Mouse (Mus musculus) MEL (cell line): ENCODE results near the gene Anln.

Source experiments
- BHLHE40 ChIP-seq: IDR thresholded peaks from 2 replicates; pipeline ENCODE4 v1.6.1; 2012; ENCODE audit warnings: low read depth, mild to moderate bottlenecking, inconsistent platforms, low read length, improper control_type of control experiment, borderline replicate concordance
- CTCF ChIP-seq, 3 experiments: IDR thresholded peaks in 2 of 3; conservative IDR thresholded peaks in 1 of 3; 2 replicates each; pipeline ENCODE4 v1.5.1; 2011 to 2012; ENCODE audit warnings: low read length in 3 of 3, low read depth in 2 of 3, mild to moderate bottlenecking in 2 of 3, improper control_type of control experiment in 1 of 3, inconsistent platforms in 1 of 3, mixed read lengths in 1 of 3, moderate library complexity in 1 of 3; ENCODE audit not compliant: control insufficient read depth in 1 of 3, insufficient read depth in 1 of 3, poor library complexity in 1 of 3, severe bottlenecking in 1 of 3
- EP300 ChIP-seq, 2 experiments: IDR thresholded peaks; 2 replicates each; pipeline ENCODE4 v1.6.1; 2011; ENCODE audit warnings: improper control_type of control experiment in 2 of 2, low read length in 2 of 2, low read depth in 1 of 2, mild to moderate bottlenecking in 1 of 2
- HCFC1 ChIP-seq: IDR thresholded peaks from 2 replicates; pipeline ENCODE4 v1.6.1; 2012; ENCODE audit warnings: low read depth, mild to moderate bottlenecking, inconsistent platforms, low read length, improper control_type of control experiment, moderate library complexity
- MAFK ChIP-seq: IDR thresholded peaks from 2 replicates; pipeline ENCODE4 v1.6.1; 2011; ENCODE audit warnings: low read depth, mild to moderate bottlenecking, low read length, improper control_type of control experiment, borderline replicate concordance
- MAX ChIP-seq: IDR thresholded peaks from 2 replicates; pipeline ENCODE4 v1.6.1; 2011; ENCODE audit warnings: low read length, improper control_type of control experiment
- MEF2A ChIP-seq: IDR thresholded peaks from 2 replicates; pipeline ENCODE4 v1.6.1; 2014; ENCODE audit warnings: low read depth, mild to moderate bottlenecking, inconsistent platforms, low read length, improper control_type of control experiment; ENCODE audit not compliant: poor library complexity, insufficient replicate concordance, severe bottlenecking; ENCODE audit errors: extremely low read depth
- NELFE ChIP-seq: IDR thresholded peaks from 2 replicates; pipeline ENCODE4 v1.6.1; 2011; ENCODE audit warnings: low read depth, low read length, improper control_type of control experiment
- POLR2A ChIP-seq, 2 experiments: IDR thresholded peaks; 2 replicates each; pipeline ENCODE4 v1.6.1; 2011 to 2012; ENCODE audit warnings: low read length in 2 of 2, mild to moderate bottlenecking in 2 of 2, control low read depth in 1 of 2, improper control_type of control experiment in 1 of 2, low read depth in 1 of 2, moderate library complexity in 1 of 2; ENCODE audit not compliant: control insufficient read depth in 1 of 2, insufficient read depth in 1 of 2, poor library complexity in 1 of 2
- POLR2AphosphoS5 ChIP-seq: IDR thresholded peaks from 2 replicates; pipeline ENCODE4 v1.6.1; 2012; ENCODE audit warnings: low read depth, borderline replicate concordance, mild to moderate bottlenecking, inconsistent platforms, low read length, moderate library complexity, mixed read lengths
- RAD21 ChIP-seq: IDR thresholded peaks from 2 replicates; pipeline ENCODE4 v1.6.1; 2011; ENCODE audit warnings: mild to moderate bottlenecking, low read depth, low read length, improper control_type of control experiment
- USF1 ChIP-seq: IDR thresholded peaks from 2 replicates; pipeline ENCODE4 v1.6.1; 2014; ENCODE audit warnings: low read depth, mild to moderate bottlenecking, inconsistent platforms, low read length, improper control_type of control experiment, moderate library complexity

GRCm38 (mm10) chr9:22353901-22354300, 35.1 kb downstream of the Anln start:
- TF ChIP-seq HCFC1 (no peak), CTCF (IDR thresholded peaks at IDR 0.05 in 2 of 3, conservative IDR thresholded peaks at IDR 0.05 in 1 of 3; ENCODE audit: control insufficient read depth in 1 of 3, insufficient read depth in 1 of 3, low read depth in 2 of 3, low read length in 3 of 3, poor library complexity in 1 of 3, severe bottlenecking in 1 of 3) (no peak), MAFK (no peak), POLR2AphosphoS5 (no peak), RAD21 (no peak), POLR2A (IDR thresholded peaks at IDR 0.05; ENCODE audit: control insufficient read depth in 1 of 2, insufficient read depth in 1 of 2, low read depth in 1 of 2, low read length in 2 of 2, poor library complexity in 1 of 2) (no peak; a peak in 1 of 4 replicates), NELFE (no peak), BHLHE40 (no peak), EP300 (IDR thresholded peaks at IDR 0.05; ENCODE audit: low read depth in 1 of 2, low read length in 2 of 2) (no peak), MEF2A (no peak), MAX (no peak), USF1 (no peak)
